Mouse (Mus musculus) cerebellum, postnatal 10 days (tissue): ENCODE results near the gene Btbd9.

ENCODE experiments used
- DNase-seq, 2 experiments: peaks; one replicate each; pipeline ENCODE4 v3.0.0; 2021; ENCODE audit warnings: mixed read lengths in 2 of 2

Btbd9 gene

GRCm38 (mm10) chr17:30331380-30331779, 244.9 kb downstream of the Btbd9 start:
- no peak for DNase-seq

DNA sequence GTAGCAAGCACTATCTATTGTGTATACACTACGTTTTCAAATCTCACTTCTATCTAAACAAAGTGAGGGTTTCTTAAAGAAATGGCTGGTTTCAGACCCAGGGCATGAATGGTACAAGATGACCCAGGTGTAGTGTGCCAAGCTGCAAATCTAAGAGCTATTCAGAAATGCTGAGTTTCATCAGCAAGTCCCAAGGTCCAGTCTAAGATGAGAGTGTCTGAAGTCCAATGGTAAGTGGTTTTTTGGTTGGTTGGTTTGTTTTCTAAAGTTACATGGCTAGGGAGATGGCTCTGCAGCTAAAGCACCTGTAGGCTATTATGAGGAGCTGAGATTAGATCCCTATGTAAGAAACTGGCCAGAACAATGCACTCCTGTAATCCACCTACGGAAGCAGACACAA, 246.8 kb downstream of the Btbd9 start:
- no peak for DNase-seq

- DNase-seq = peak; percentile 39 to 43
Observed at GRCm38 (mm10) chr17:30328924-30329323, 247.4 kb downstream of the Btbd9 start.

- no peak for DNase-seq
Observed at GRCm38 (mm10) chr17:30326906-30327305, 249.4 kb downstream of the Btbd9 start.

- DNase-seq = no peak
Observed at GRCm38 (mm10) chr17:30320301-30320700, 256.0 kb downstream of the Btbd9 start.

- DNase-seq = no peak
Observed at GRCm38 (mm10) chr17:30312688-30313087, 263.6 kb downstream of the Btbd9 start.

- no peak for DNase-seq
Observed at GRCm38 (mm10) chr17:30309627-30310026, 266.7 kb downstream of the Btbd9 start.

DNA sequence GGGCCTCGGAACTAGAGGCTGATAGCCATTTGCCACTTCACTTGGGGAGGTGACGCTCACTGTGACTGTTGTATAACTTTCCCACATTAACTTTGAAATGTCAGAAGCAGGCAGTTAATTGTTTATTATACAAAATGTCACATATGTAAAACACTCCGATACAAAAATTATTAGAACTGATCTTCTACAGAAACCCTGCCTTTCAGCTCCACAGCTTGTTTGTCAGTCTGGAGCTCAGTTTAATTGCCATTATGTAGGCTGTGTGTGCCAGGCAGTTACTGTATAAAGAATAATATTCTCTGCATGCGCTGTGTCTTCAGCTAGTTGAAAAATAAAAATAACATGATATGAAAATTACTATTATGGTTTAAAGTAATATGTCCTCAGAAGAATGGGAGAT, 267.4 kb downstream of the Btbd9 start:
- DNase-seq = no peak

GRCm38 (mm10) chr17:30308317-30308716, 268.0 kb downstream of the Btbd9 start:
- no peak for DNase-seq

- DNase-seq = no peak
Observed at GRCm38 (mm10) chr17:30307168-30307567, 269.1 kb downstream of the Btbd9 start.

DNA sequence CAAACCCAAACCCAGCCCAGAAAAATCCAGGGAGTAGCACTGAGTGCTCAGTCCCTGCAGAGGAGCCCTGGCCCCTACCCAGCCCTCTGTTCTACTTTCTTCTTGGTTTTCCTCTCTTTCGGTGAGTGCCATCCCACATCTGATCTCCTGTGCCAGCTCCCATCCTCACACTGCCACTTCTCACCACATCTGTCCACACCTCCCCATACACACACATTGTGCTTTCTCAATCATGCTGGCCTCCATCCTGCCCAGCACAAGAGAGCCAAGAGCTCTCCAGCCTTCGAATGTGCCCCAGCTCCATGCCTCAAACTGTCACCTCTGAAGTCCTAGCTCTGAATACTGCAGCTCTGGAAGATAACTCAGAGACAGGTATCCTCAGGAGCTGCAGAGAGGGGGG, 271.5 kb downstream of the Btbd9 start:
- DNase-seq = no peak

DNA sequence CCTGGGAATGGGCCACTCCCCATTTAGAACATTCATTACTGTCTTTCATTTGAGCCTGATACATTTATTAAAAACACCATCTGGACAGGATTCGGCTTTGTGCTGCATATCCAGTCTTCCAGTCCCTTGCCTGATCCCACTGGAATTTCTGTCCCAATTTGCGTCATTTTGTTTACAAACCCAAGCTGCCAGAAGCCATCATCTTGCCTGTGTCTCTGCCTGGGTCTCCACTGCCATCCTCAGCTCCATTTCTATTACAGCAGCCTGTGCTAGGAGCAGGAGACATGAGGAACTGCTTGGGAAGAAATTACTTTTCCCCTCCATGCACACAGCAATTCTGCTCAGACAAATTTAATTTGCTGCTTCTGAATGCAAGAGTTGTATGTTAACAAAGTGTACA, 274.9 kb downstream of the Btbd9 start:
- DNase-seq = peak; percentile 42 to 58

DNA sequence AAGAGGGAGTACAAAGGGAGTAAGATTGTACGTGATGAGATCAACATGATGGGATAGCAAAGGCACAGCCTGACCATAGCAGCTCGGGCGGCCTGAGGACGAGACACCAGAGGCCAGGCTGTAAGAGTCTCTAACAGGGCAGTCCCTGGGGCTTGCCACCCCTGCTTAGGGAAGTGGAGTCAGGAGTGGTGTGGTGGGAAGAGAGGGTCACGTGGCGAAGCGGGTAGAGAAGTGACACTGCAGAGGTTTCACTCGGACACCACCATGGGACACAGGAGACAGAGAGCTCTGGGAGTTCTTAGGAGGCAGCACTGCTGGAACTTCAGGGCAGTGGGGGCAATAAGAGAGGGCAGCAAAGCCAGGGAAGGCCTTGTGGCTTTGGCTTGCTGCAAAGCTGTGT, 278.9 kb downstream of the Btbd9 start:
- DNase-seq = no peak

- no peak for DNase-seq
Observed at GRCm38 (mm10) chr17:30296069-30296468, 280.2 kb downstream of the Btbd9 start.

- no peak for DNase-seq
Observed at GRCm38 (mm10) chr17:30292666-30293065, 283.6 kb downstream of the Btbd9 start.

DNA sequence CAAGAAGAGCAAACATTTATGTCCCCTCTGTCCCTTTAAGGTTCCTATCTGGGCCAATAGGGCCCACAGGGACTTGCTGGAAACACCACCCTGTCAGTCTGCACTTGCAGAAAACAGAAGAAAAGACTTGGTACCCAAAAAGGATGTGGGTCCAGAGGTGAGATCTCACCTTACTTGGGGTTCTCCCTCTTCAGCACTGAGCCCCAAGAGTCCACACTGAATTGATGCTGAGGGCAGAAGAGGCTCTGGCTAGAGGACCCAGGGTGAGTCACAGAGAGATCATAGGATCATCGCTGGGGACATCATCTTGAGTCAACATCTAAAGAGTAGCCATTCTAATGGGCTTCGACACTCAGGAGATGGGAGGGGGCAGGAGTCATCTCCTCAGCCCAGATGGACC, 290.6 kb downstream of the Btbd9 start:
- DNase-seq = no peak

- peak in 1 of 2 experiments; percentile 33 for DNase-seq
Observed at GRCm38 (mm10) chr17:30283460-30284050, 292.7 kb downstream of the Btbd9 start.

DNA sequence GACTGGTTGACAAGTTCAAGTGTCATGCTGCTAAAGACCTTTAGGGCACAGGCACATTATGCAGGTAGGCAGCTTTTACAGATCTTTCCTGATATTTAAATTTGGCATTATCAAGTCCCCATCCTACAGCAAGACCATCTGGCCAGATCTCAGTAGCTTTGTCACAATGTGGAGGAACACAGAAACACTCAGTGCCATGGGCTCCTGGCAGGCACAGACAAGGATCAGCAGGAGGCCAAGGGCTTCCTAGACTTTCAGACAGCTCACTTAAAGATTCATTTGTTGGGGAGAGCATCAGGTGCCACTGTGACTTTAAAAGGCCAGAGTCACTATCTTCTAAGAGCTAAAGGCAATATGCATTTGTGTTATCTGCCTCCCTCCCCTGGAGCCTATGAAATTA, 293.3 kb downstream of the Btbd9 start:
- peak; percentile 48 to 70 for DNase-seq

GRCm38 (mm10) chr17:30280323-30281118, 295.8 kb downstream of the Btbd9 start:
- DNase-seq = no peak

- DNase-seq = no peak
Observed at GRCm38 (mm10) chr17:30279684-30280083, 296.6 kb downstream of the Btbd9 start.

DNA sequence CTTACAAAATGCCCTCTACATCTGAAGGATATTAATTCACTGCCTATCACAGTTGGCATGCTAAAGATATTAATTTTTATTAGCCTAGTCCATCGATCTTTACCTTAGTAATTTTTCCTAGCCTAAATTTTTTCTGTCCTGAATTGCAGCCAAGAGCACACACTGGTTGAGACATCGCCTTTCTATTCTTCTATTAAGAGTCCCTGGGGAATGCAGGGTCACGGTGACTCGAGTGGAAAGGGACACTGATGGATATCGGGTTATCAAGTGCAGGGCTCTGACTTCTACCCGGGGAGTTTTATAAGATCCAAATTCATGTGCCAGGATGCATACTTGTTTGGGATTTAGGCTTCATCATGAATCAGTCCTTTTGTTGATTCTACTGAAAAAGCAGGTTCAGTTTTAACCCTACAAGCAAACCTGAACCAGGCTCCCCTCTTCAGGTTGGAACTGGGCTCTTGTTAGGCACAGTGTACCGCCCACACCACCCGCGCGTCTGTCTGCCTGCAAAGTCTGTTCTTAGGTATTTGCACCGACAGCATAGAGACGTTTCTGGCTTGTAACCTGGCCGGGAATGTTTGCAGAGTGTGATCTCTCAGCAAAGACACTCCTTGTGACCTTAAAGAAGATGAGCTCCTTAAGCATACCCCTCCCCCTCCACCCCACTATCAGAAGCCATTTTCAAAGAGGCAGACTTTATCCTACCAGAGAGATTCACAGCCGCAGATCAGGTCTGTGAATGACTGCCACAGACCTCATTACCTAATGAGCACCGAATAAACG, 297.5 kb downstream of the Btbd9 start:
- DNase-seq = peak in 1 of 2 experiments; percentile 23

DNA sequence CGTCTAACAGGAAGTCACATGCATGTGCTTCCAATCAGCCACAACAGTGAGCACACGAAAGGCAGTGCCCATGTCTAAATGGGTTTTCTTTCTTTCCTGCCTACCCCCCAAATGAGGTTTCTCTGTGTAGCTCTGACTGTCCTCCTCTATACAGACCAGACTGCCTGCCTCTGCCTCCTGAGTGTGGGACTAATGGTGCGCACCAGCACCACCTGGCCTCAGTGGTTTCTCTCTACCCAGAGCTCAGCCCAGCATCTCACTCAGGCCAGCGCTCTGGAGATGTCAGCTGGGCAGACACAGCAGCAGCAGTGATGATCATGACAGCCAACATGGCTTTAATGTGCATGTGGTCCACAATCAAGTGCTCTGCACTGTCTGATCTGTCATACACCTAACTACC, 299.8 kb downstream of the Btbd9 start:
- DNase-seq = peak in 1 of 2 experiments; percentile 56

GRCm38 (mm10) chr17:30272769-30273168, 303.5 kb downstream of the Btbd9 start:
- DNase-seq = peak; percentile 87 to 90
